Mouse (Mus musculus) hematopoietic multipotent progenitor cell, adult 10-12 weeks (in vitro differentiated cells): ENCODE data around the gene C130079G13Rik. TPM values are rescaled to one million over a fixed set of nuclear protein-coding genes. Genes with fewer than 3 reads are reported as not detected.

Experiments used
- polyA plus RNA-seq: library from polyadenylated mRNA; stranded (reverse); fragments of >175 nt; gene quantifications from 2 replicates; pipeline ENCODE4 v1.2.3, GENCODE M21; 2012; ENCODE audit warnings: low replicate concordance

Gene C130079G13Rik
- not detected in 2 replicates for polyA plus RNA-seq

GRCm38 (mm10) chr3:59924914-59925313 is at the start of gene C130079G13Rik:
C130079G13Rik (plus strand) TSS chr3:59925214.

Other genes starting within 250 kb of the C130079G13Rik start
- not detected in 2 replicates for gene Gm5538, start 195.4 kb upstream of the C130079G13Rik start, polyA plus RNA-seq
- not detected in 2 replicates for gene Gm8298, start 64.2 kb upstream of the C130079G13Rik start, polyA plus RNA-seq
- gene Aadacl2, start 81.5 kb downstream of the C130079G13Rik start, polyA plus RNA-seq = not detected in 2 replicates
- not detected in 2 replicates for gene Aadac, start 100.5 kb downstream of the C130079G13Rik start, polyA plus RNA-seq
- 0.12 TPM in 1 of 2 replicates, not detected in the other for gene Sucnr1, start 156.7 kb downstream of the C130079G13Rik start, polyA plus RNA-seq